Mouse (Mus musculus) stomach, postnatal 0 days (tissue): ENCODE data around the gene Itm2b. TPM values are rescaled to one million over a fixed set of nuclear protein-coding genes. Genes with fewer than 3 reads are reported as not detected.

Source experiments
- ATAC-seq: fragments of 200-750 bp; cut with Nextera tagmentation; 2 replicates; pipeline ENCODE4 v1.8.0; 2017; ENCODE audit not compliant: low FRiP score, low TSS enrichment
- DNase-seq: peaks from one replicate; pipeline ENCODE4 v3.0.0-alpha.2; 2016; ENCODE audit warnings: low spot score
- H3K27ac ChIP-seq: fragments of 300-500 bp; sonication (generic); replicated peaks from 2 replicates; pipeline ENCODE4 v1.5.1; 2014; ENCODE audit warnings: mild to moderate bottlenecking, control low read depth
- H3K27me3 ChIP-seq: fragments of 300-500 bp; sonication (generic); 2 replicates; pipeline ENCODE4 v1.6.1; 2014; ENCODE audit warnings: low read length; ENCODE audit not compliant: control insufficient read depth, insufficient read depth
- H3K36me3 ChIP-seq: fragments of 300-500 bp; sonication (generic); 2 replicates; pipeline ENCODE4 v1.6.1; 2014; ENCODE audit warnings: low read length, mixed read lengths; ENCODE audit not compliant: control insufficient read depth, insufficient read depth
- H3K4me1 ChIP-seq: fragments of 300-500 bp; sonication (generic); replicated peaks from 2 replicates; pipeline ENCODE4 v1.6.1; 2014; ENCODE audit warnings: antibody characterized with exemption; ENCODE audit not compliant: control insufficient read depth, insufficient read depth
- H3K4me2 ChIP-seq: fragments of 300-500 bp; sonication (generic); replicated peaks from 2 replicates; pipeline ENCODE4 v1.6.1; 2014; ENCODE audit warnings: low read depth, mild to moderate bottlenecking, control low read depth, moderate library complexity
- H3K4me3 ChIP-seq: fragments of 300-500 bp; sonication (generic); 2 replicates; pipeline ENCODE4 v1.5.1; 2014; ENCODE audit warnings: low read depth, low read length, control low read depth
- H3K9ac ChIP-seq: fragments of 300-500 bp; sonication (generic); 2 replicates; pipeline ENCODE4 v1.6.1; 2014; ENCODE audit warnings: mild to moderate bottlenecking, low read length, control low read depth, mixed read lengths
- H3K9me3 ChIP-seq: fragments of 300-500 bp; sonication (generic); 2 replicates; pipeline ENCODE4 v1.6.1; 2016; ENCODE audit warnings: low read length; ENCODE audit not compliant: control insufficient read depth
- CTCF ChIP-seq: IDR thresholded peaks from 2 replicates; pipeline ENCODE4 v1.5.1; 2016; ENCODE audit warnings: antibody characterized with exemption, low read depth, mild to moderate bottlenecking, moderate library complexity
- EP300 ChIP-seq: optimal IDR thresholded peaks from 2 replicates; pipeline ENCODE3; 2016; ENCODE audit warnings: antibody characterized with exemption
- WGBS: fragments of 180-500 bp; shearing (Covaris S2); extraction: QIAGEN DNeasy Blood & Tissue Kit; methylation state at CpG from one replicate; pipeline ENCODE4 v1.1.7; 2014; 5-methylcytosine and 5-hydroxymethylcytosine counted together
- polyA plus RNA-seq: library from polyadenylated mRNA; unstranded; fragments of >200 nt; fragmentation: Nextera tagmentation; extraction: Ambion mirVana; gene quantifications from 2 replicates; pipeline ENCODE4 v1.2.1, GENCODE M21; 2015

Itm2b gene
- polyA plus RNA-seq, 1 experiment from 2014 or later = 1,381 TPM

- Histone ChIP-seq H3K4me3 (peak overlapping the region; percentile 100), H3K9ac (peak overlapping the region; percentile 48), H3K4me1 (peaks cover 6% of the 10 kb centered on the region; the same call in 1 of the 2 replicates), H3K9me3 (no peaks in the 10 kb centered on the region), H3K4me2 (peak overlapping the region; percentile 54), H3K36me3 (peaks cover 8% of the 10 kb centered on the region; the same call in 1 of the 2 replicates), H3K27me3 (no peaks in the 10 kb centered on the region), H3K27ac (peak overlapping the region; percentile 36)
- WGBS = 21% methylated on average over 9 of the region's 9 CpGs
- no peak for TF ChIP-seq EP300
- no peak for TF ChIP-seq CTCF
- DNase-seq (no peak), ATAC-seq (no peak)
These were observed 2.4 kb downstream of the Itm2b start for GRCm38 (mm10) chr14:73382699-73383098.

DNA sequence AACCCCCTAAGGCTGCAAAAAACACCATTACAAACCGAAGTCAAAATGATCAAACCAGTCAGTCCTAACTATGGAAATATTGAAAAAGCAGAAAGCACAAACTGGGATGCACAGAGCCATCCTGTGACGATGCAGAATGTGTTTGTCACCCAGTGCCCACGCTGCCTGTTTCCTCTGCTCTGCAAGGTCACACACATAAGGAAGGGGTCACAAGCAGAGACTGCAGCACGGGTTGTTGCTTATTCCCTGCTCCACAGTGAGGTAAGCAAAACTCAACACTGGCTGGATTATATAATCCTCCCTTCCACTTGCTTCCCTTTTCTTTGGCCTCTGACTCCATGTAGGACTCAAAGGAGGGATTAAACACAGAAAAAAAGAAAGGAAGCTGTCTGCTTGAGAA, 3.5 kb downstream of the Itm2b start:
- ATAC-seq (no peak), DNase-seq (no peak)
- H3K9me3 ChIP-seq = no peaks in the 10 kb centered on the region
- H3K27ac ChIP-seq = no peak overlapping the region
- H3K4me3 ChIP-seq = peak overlapping the region; percentile 100; the same call in 1 of the 2 replicates
- H3K9ac ChIP-seq = no peak overlapping the region
- no peaks in the 10 kb centered on the region for H3K27me3 ChIP-seq
- peak overlapping the region; percentile 54; the same call in 1 of the 2 replicates for H3K4me2 ChIP-seq
- 51% methylated on average over 4 of the region's 4 CpGs for WGBS
- TF ChIP-seq CTCF = no peak
- TF ChIP-seq EP300 = no peak
- peaks cover 6% of the 10 kb centered on the region; the same call in 1 of the 2 replicates for H3K4me1 ChIP-seq
- peaks cover 8% of the 10 kb centered on the region; the same call in 1 of the 2 replicates for H3K36me3 ChIP-seq

- Histone ChIP-seq H3K4me3 (no peak overlapping the region), H3K9me3 (no peaks in the 10 kb centered on the region), H3K27ac (no peak overlapping the region), H3K36me3 (peaks cover 11% of the 10 kb centered on the region), H3K27me3 (no peaks in the 10 kb centered on the region), H3K4me2 (no peak overlapping the region), H3K9ac (no peak overlapping the region), H3K4me1 (peaks cover 10% of the 10 kb centered on the region)
- ATAC-seq (no peak), DNase-seq (no peak)
- WGBS = 73% methylated on average over 6 of the region's 6 CpGs
- TF ChIP-seq CTCF (no peak), EP300 (no peak)
These were observed 7.3 kb downstream of the Itm2b start for GRCm38 (mm10) chr14:73377804-73378203.

- WGBS = 40% methylated on average over 6 of the region's 6 CpGs
- DNase-seq = no peak
- H3K9ac ChIP-seq = no peak overlapping the region
- 0 out of 2 replicates have a peak overlapping the region, but pooled peaks have one; percentile 2 for H3K4me2 ChIP-seq
- no peaks in the 10 kb centered on the region for H3K27me3 ChIP-seq
- peak; percentile 41; the same call in 1 of the 2 replicates for ATAC-seq
- H3K9me3 ChIP-seq = no peaks in the 10 kb centered on the region
- TF ChIP-seq CTCF (no peak), EP300 (no peak)
- H3K27ac ChIP-seq = 0 out of 2 replicates have a peak overlapping the region, but pooled peaks have one; percentile 5
- H3K4me3 ChIP-seq = no peak overlapping the region
- H3K4me1 ChIP-seq = peaks cover 10% of the 10 kb centered on the region
- peaks cover 11% of the 10 kb centered on the region for H3K36me3 ChIP-seq
These were observed 8.2 kb downstream of the Itm2b start for GRCm38 (mm10) chr14:73376920-73377319.

DNA sequence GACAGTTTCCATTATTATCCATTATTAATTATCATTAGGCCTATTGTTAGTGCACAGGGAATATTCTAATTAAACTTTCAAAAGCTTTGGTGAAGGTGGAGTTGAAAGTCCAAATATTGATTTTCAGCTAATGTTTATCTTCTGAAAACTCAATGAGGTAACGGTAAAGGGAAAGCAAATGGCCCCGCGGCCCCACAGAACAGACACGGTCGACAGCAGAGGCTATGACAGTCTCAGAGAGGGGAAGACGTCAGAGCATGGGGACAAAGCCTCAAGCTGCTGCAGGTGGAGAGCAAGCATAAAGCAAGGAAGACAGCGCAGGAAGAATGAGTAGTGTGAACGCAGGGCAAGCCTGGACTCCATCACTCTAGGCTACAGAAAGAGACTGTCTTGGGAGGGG, 9.2 kb downstream of the Itm2b start:
- Histone ChIP-seq H3K9ac (no peak overlapping the region), H3K36me3 (peaks cover 11% of the 10 kb centered on the region), H3K27ac (no peak overlapping the region), H3K4me3 (no peak overlapping the region), H3K27me3 (no peaks in the 10 kb centered on the region), H3K4me2 (no peak overlapping the region), H3K4me1 (peaks cover 4% of the 10 kb centered on the region), H3K9me3 (no peaks in the 10 kb centered on the region)
- DNase-seq (no peak), ATAC-seq (peak; percentile 33; the same call in 1 of the 2 replicates)
- 47% methylated on average over 8 of the region's 8 CpGs for WGBS
- TF ChIP-seq CTCF = no peak
- TF ChIP-seq EP300 = no peak

DNA sequence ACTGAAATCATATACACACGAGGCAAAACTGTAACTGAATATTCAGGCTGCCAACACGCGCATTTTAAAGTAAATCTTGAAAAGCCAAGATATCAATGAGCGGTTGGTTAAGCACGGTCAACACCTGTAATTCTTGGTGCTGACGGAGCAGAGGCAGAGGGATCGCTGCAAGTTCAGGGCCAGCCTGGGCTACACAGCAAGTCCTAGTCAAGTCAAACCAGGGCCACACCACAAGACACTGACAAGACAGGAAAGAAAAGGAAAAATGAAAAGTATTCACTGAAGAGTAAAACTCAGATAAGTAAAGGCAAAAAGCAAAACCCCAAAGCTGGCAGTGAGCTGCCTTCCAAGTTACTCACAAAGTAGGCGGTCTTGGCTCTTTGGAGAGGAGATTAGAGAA, 9.6 kb downstream of the Itm2b start:
- 0 out of 2 replicates have a peak overlapping the region, but pooled peaks have one; percentile 18 for H3K27ac ChIP-seq
- H3K4me1 ChIP-seq = peaks cover 4% of the 10 kb centered on the region
- H3K4me3 ChIP-seq = no peak overlapping the region
- H3K9me3 ChIP-seq = no peaks in the 10 kb centered on the region
- TF ChIP-seq EP300 (no peak), CTCF (no peak)
- no peaks in the 10 kb centered on the region for H3K27me3 ChIP-seq
- no peak overlapping the region for H3K9ac ChIP-seq
- WGBS = 76% methylated on average over 8 of the region's 8 CpGs
- DNase-seq (no peak), ATAC-seq (no peak)
- peaks cover 11% of the 10 kb centered on the region for H3K36me3 ChIP-seq
- no peak overlapping the region for H3K4me2 ChIP-seq
